Mouse (Mus musculus) liver, embryonic 11.5 days (tissue): ENCODE measurements around the gene H2-DMa. TPM values are rescaled to one million over a fixed set of nuclear protein-coding genes. Genes with fewer than 3 reads are reported as not detected.
A peak's percentile ranks its signal among the peaks of the same experiment; 100 is the strongest.

Experiments used
- ATAC-seq: fragments of 200-750 bp; cut with Nextera tagmentation; replicated peaks from 2 replicates; pipeline ENCODE4 v1.8.0; 2017; ENCODE audit warnings: moderate number of reproducible peaks, mild to moderate bottlenecking, moderate TSS enrichment, moderate library complexity; ENCODE audit not compliant: low FRiP score
- DNase-seq: peaks from one replicate; pipeline ENCODE4 v3.0.0-alpha.2; 2017; ENCODE audit warnings: low spot score
- H3K27ac ChIP-seq: fragments of 300-500 bp; sonication (generic); 2 replicates; pipeline ENCODE4 v1.5.1; 2014; ENCODE audit warnings: mild to moderate bottlenecking, low read depth, low read length, control low read depth
- H3K27me3 ChIP-seq: fragments of 300-500 bp; sonication (generic); replicated peaks from 2 replicates; pipeline ENCODE4 v1.6.1; 2014; ENCODE audit warnings: low read length, mixed read lengths; ENCODE audit not compliant: control insufficient read depth, insufficient read depth
- H3K36me3 ChIP-seq: fragments of 300-500 bp; sonication (generic); 2 replicates; pipeline ENCODE4 v1.6.1; 2014; ENCODE audit warnings: mild to moderate bottlenecking, low read length, moderate library complexity, mixed read lengths; ENCODE audit not compliant: control insufficient read depth, insufficient read depth
- H3K4me1 ChIP-seq: fragments of 300-500 bp; sonication (generic); replicated peaks from 2 replicates; pipeline ENCODE4 v1.6.1; 2014; ENCODE audit warnings: low read length, mixed read lengths; ENCODE audit not compliant: control insufficient read depth, insufficient read depth
- H3K4me2 ChIP-seq: fragments of 300-500 bp; sonication (generic); 2 replicates; pipeline ENCODE4 v1.6.1; 2014; ENCODE audit warnings: mild to moderate bottlenecking, control low read depth, moderate library complexity
- H3K4me3 ChIP-seq: fragments of 300-500 bp; sonication (generic); 2 replicates; pipeline ENCODE4 v1.5.1; 2014; ENCODE audit warnings: low read depth, low read length, control low read depth
- H3K9ac ChIP-seq: fragments of 300-500 bp; sonication (generic); 2 replicates; pipeline ENCODE4 v1.6.1; 2014; ENCODE audit warnings: low read depth, low read length, control low read depth
- H3K9me3 ChIP-seq: fragments of 300-500 bp; sonication (generic); 2 replicates; pipeline ENCODE4 v1.6.1; 2016; ENCODE audit warnings: low read length, inconsistent platforms, mixed read lengths; ENCODE audit not compliant: control insufficient read depth
- WGBS: fragments of 180-500 bp; shearing (Covaris S2); extraction: QIAGEN DNeasy Blood & Tissue Kit; methylation state at CpG from one replicate; pipeline ENCODE4 v1.1.7; 2014; 5-methylcytosine and 5-hydroxymethylcytosine counted together
- polyA plus RNA-seq: library from polyadenylated mRNA; unstranded; fragments of >200 nt; fragmentation: Nextera tagmentation; extraction: Ambion mirVana; gene quantifications from 2 replicates; pipeline ENCODE4 v1.2.1, GENCODE M21; 2014

H2-DMa gene
- 5.6 and 5.9 TPM in 2 replicates for polyA plus RNA-seq

DNA sequence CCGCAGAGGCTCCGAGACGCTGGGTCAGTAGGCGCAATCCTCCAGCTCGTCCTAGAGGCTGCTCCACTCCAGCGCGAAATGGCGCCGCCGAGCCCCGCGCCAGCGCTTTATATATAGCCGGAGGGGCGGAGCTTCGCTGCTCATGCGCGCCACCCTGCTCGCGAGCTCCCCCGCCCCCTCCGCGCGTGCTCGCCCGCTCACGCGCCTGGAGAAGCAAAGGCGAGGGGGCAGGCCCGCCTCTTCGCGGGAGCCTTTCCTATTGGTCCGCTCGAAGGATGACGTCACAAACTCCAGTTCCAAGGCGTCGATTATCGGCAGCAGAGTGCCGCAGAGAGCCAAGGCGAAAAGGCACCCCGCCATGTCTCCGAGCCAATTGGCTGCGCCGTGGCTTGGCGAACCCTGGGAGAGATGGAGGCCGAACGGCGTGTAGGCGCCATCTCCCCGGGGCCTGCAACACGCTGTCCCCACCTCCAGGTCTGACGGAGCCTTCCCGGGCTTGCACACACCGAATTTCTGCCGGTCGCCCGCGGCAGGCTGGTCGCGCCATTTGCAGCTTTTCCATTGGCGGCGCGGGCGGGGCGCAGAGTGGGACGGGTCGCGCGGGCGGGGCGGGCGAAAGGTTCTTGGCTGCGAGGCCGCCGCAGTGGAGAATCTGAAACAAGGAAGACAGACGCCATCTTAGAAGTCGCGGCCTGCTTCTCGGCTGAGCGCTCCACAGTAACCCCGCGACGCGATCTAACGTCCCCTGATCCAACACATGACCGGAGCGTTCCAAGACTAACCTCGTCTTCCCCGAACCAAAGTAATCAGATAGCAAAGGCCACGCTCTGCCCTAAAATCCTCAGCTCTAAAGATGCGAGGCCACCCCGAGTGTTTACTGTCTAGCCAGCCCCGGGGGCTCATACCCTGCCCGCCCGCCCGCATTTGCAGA lies at the start of gene H2-DMa:
Gene H2-DMa, plus strand, starts transcription at position 293 of the 931 bp plus-strand sequence.
- Histone ChIP-seq H3K27me3 (no peaks in the 10 kb centered on the region), H3K9me3 (no peaks in the 10 kb centered on the region), H3K4me1 (peaks cover 23% of the 10 kb centered on the region), H3K4me3 (peak within 1 kb of the TSS; percentile 100), H3K9ac (peak within 1 kb of the TSS; percentile 97), H3K4me2 (peak within 1 kb of the TSS; percentile 97), H3K36me3 (peaks cover 43% of the 10 kb centered on the region), H3K27ac (peak within 1 kb of the TSS; percentile 100)
- DNase-seq (peak; percentile 96), ATAC-seq (peak; percentile 73)
- WGBS: 2% methylated on average over 96 of the region's 96 CpGs

DNA sequence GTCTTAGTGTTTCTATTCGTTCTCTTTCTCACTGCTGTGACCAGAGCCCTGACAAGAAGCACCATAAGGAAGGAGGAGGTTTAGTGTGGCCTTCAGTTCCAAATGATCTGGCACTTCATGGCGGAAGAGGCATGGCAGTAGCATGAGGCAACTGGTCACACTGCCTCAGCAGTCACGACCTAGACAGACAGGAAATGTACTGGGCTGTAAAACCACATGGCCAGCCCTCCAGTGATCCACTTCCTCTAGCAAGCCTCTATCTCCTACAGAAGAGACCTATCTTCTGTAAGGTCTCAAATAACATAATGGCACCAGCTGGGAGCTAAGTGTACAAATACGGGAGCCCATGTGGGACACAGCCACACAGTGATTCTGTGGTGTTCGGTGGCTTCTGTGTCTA lies 47.2 kb upstream of the H2-DMa start:
- WGBS: 59% methylated on average over 5 of the region's 5 CpGs
- Histone ChIP-seq H3K4me1 (no peaks in the 10 kb centered on the region), H3K27ac (no peak overlapping the region), H3K4me3 (no peak overlapping the region), H3K9ac (no peak overlapping the region), H3K9me3 (no peaks in the 10 kb centered on the region), H3K36me3 (no peaks in the 10 kb centered on the region), H3K4me2 (no peak overlapping the region), H3K27me3 (peaks cover 16% of the 10 kb centered on the region)
- DNase-seq (no peak), ATAC-seq (no peak)

DNA sequence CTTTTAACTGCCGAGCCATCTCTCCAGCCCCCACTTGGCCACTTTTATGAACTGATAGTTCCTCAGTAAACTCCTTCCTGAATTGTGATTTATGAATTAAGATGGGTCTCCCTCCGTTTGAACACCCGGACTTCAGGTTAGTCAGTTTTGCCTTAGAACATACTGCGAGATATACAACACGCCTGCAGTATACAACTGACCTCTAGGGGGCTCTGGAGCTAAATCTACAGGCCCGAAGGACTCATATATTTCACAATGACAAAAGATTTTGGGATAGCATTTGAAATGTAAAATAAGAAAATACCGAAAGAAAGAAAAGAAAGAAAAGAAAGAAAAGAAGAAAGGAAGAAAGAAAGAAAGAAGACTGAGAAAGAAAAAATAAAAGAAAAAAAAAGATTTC lies 44.1 kb upstream of the H2-DMa start:
- Histone ChIP-seq H3K27ac (no peak overlapping the region), H3K9me3 (no peaks in the 10 kb centered on the region), H3K4me3 (no peak overlapping the region), H3K36me3 (no peaks in the 10 kb centered on the region), H3K4me2 (no peak overlapping the region), H3K27me3 (peaks cover 19% of the 10 kb centered on the region), H3K4me1 (no peaks in the 10 kb centered on the region), H3K9ac (no peak overlapping the region)
- WGBS: 36% methylated on average over 7 of the region's 7 CpGs
- no peak for DNase-seq
- no peak for ATAC-seq

DNA sequence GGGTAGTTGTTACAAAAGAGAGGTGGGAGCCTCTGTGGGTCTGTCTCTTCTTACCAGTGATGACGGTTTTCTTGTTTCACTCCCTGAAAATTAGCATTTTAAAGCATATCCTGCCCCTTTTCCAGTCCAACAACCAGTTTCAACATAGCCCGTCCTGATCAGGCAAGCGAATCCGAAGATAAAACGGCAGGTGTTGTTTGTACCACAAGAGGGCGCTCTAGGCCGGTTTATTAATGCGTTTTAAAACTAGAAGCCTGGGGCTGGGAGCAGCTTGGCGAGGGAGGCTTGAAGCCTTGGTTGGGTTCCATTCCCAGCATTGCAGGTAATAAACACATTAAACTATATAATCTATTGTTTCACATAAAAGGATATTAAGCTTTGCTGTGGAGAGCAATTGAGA lies 41.8 kb upstream of the H2-DMa start:
- no peaks in the 10 kb centered on the region for H3K9me3 ChIP-seq
- H3K4me2 ChIP-seq: no peak overlapping the region
- H3K4me3 ChIP-seq: no peak overlapping the region
- no peak overlapping the region for H3K27ac ChIP-seq
- H3K27me3 ChIP-seq: peaks cover 19% of the 10 kb centered on the region
- H3K4me1 ChIP-seq: no peaks in the 10 kb centered on the region
- DNase-seq (peak; percentile 72), ATAC-seq (no peak)
- WGBS: under 1% methylated on average over 9 of the region's 9 CpGs
- no peak overlapping the region for H3K9ac ChIP-seq
- no peaks in the 10 kb centered on the region for H3K36me3 ChIP-seq

DNA sequence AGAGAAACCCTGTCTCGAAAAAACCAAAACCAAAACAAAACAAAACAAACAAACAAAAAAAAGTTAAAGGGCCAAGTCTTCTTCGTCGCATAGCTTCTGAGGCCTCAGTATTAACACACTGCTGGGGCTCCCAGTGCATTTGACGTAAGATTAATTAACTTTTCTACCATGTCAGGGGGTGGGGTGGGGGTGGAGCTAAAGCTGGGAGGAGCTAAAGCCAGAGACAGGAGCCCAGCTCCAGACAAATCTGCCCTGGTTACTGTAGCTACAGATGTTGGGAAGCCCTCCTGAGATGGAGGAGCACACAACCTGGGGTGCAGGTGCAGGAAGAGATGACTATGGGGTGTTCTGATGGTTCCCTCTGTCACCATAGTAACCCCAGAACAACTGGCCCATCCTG lies 41.2 kb upstream of the H2-DMa start:
- H3K9ac ChIP-seq: no peak overlapping the region
- no peak overlapping the region for H3K27ac ChIP-seq
- ATAC-seq (no peak), DNase-seq (no peak)
- H3K27me3 ChIP-seq: peaks cover 19% of the 10 kb centered on the region
- H3K4me1 ChIP-seq: no peaks in the 10 kb centered on the region
- no peaks in the 10 kb centered on the region for H3K36me3 ChIP-seq
- H3K4me2 ChIP-seq: no peak overlapping the region
- H3K9me3 ChIP-seq: no peaks in the 10 kb centered on the region
- H3K4me3 ChIP-seq: no peak overlapping the region
- 61% methylated on average over 4 of the region's 4 CpGs for WGBS

DNA sequence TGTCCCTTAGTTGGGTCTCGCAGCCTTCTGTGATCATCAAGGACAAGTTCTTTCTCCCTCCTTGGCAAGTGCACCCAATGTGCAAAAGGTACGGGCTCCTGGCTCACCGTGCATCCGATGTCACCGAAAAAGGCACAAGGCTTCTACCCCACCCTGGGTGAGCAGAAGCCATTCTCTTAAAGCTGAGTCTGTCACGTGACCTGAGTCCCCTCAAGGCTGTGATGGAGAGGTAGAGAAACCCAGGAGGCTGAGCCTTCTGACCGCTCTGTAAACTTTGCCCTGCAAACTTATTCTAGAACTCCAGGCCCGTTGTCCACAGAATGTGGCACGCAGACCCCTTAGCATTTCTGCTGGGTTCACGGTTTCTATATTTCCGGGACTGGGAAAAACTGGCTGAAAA lies 40.3 kb upstream of the H2-DMa start:
- H3K27me3 ChIP-seq: peaks cover 20% of the 10 kb centered on the region
- WGBS: 87% methylated on average over 11 of the region's 11 CpGs
- H3K4me1 ChIP-seq: no peaks in the 10 kb centered on the region
- no peaks in the 10 kb centered on the region for H3K36me3 ChIP-seq
- H3K27ac ChIP-seq: no peak overlapping the region
- H3K4me3 ChIP-seq: no peak overlapping the region
- no peaks in the 10 kb centered on the region for H3K9me3 ChIP-seq
- no peak overlapping the region for H3K4me2 ChIP-seq
- no peak overlapping the region for H3K9ac ChIP-seq
- no peak for DNase-seq
- no peak for ATAC-seq

DNA sequence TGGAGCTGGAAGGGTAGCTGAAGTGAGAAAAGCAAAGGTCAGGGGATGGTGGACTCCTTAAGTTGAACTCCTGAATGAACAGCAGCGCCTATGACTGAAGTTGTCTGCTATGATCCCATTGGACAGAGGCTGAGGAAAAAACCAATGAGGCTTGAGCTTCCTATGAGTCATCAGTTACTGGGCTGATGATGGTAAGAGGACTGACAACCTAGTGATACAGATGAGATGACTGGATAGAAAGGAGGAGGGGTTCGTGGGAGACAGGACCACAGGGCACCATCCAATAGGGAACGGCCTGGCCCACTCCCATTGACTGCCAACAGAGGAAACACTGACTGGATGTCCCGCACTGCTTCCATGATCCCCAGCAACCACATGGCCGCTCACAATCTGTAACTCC lies 39.7 kb upstream of the H2-DMa start:
- ATAC-seq (peak; percentile 54), DNase-seq (no peak)
- H3K27ac ChIP-seq: no peak overlapping the region
- H3K36me3 ChIP-seq: no peaks in the 10 kb centered on the region
- H3K9ac ChIP-seq: no peak overlapping the region
- H3K4me3 ChIP-seq: no peak overlapping the region
- H3K4me1 ChIP-seq: no peaks in the 10 kb centered on the region
- no peaks in the 10 kb centered on the region for H3K9me3 ChIP-seq
- 20% methylated on average over 5 of the region's 5 CpGs for whole genome bisulfite sequencing
- no peak overlapping the region for H3K4me2 ChIP-seq
- H3K27me3 ChIP-seq: peaks cover 22% of the 10 kb centered on the region

DNA sequence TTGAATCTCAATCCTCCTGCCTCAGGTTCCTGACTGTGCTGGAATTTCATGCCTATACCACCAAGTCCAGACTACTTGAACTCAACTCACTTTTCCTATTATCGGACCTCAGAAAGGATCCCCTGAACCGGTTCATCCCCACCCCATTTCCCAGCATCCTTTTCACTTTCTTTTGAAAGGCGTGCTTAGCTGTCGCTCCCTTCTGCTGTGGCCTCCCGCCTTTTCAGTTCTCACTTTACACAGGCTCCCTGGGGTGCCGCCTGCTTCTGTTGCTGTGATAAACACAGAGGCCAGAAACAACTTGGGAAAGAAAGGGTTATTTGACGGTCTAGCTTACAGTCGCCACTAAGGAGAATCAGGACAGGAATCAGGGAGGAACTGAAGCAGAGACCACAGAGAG lies 36.2 kb upstream of the H2-DMa start:
- Histone ChIP-seq H3K4me2 (no peak overlapping the region), H3K36me3 (no peaks in the 10 kb centered on the region), H3K9me3 (no peaks in the 10 kb centered on the region), H3K9ac (no peak overlapping the region), H3K27ac (no peak overlapping the region), H3K4me3 (no peak overlapping the region), H3K4me1 (no peaks in the 10 kb centered on the region), H3K27me3 (peaks cover 5% of the 10 kb centered on the region; the same call in 1 of the 2 replicates)
- DNase-seq: no peak
- WGBS: 21% methylated on average over 8 of the region's 8 CpGs
- no peak for ATAC-seq

DNA sequence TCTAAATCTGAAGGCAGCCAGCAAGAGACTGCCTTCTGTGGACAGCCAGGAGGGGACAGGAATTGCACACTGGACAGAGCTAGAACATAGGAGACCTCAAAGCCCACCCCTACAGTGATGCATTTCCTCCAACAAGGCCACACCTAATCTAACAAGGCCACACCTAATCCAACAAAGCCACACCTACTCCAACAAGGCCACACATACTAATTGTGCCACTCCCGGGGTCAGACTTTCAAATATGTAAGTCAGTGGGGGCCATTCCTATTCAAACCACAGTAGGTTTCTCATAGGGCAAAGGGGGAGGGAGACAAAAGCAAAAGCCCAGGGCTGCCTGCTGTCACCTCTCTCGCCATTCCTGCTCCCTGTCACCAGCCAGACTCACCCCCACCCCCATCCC lies 32.0 kb upstream of the H2-DMa start:
- no peak for ATAC-seq
- Histone ChIP-seq H3K27me3 (peaks cover 5% of the 10 kb centered on the region; the same call in 1 of the 2 replicates), H3K9me3 (no peaks in the 10 kb centered on the region), H3K27ac (no peak overlapping the region), H3K4me1 (no peaks in the 10 kb centered on the region), H3K9ac (no peak overlapping the region), H3K36me3 (no peaks in the 10 kb centered on the region), H3K4me3 (no peak overlapping the region), H3K4me2 (no peak overlapping the region)
- 61% methylated on average over 2 of the region's 2 CpGs for WGBS
- no peak for DNase-seq
